Mouse (Mus musculus) spleen, adult 2 months (tissue): ENCODE measurements at regions not wholly inside any gene's neighbourhood (a gene's known extent, or its start where the extent isn't known, plus 50 kb on each side); places are given as distances from the start of the nearest gene placed in this dataset.

Experiments
- CTCF ChIP-seq: fragments of 200-500 bp; IDR thresholded peaks from 2 replicates; pipeline ENCODE4 v1.5.1; 2011; ENCODE audit warnings: mild to moderate bottlenecking, inconsistent platforms; ENCODE audit not compliant: insufficient read depth, insufficient read length, insufficient replicate concordance; ENCODE audit errors: extremely low read depth
- POLR2A ChIP-seq: fragments of 200-500 bp; IDR thresholded peaks from 2 replicates; pipeline ENCODE4 v1.6.1; 2011; ENCODE audit warnings: low read depth, low read length, inconsistent platforms

- TF ChIP-seq POLR2A (no peak), CTCF (no peak)
These were observed 191.4 kb upstream of the Mbnl1 start for GRCm38 (mm10) chr3:60281229-60281628.
